Mouse (Mus musculus): ENCODE measurements around the gene Capn9. TPM values are rescaled to one million over a fixed set of nuclear protein-coding genes. Genes with fewer than 3 reads are reported as not detected.

The Capn9 gene
- total and polyA plus RNA-seq, 3 experiments, result 0.10 TPM; not detected in 2

DNA sequence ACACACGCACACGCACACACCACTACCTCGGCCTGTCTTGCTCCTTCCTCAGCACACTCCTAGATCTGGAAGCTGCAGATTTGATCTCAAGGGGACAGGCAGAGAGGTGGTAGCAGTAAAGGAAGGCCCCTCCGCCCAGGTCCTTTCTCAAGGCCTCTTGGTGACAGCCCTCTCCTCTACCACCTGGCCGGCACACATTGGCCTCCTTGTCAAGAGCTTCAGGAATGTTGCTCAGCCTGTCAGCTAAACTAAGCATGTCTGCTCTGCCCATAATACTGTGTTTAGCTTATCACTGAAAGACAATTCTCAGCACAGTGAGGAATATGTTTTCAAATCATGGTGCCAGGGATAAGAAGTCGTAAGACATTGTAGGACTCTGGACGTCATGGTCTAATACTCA is 19.7 kb upstream of the Capn9 start:
- dilution Hi-C loops (cut with MboI; ENCODE audit: extremely low pct_ligation_motif_present, extremely low pct_unique_long_range_greater_than_20kb, low sequenced_read_pairs), result no loop called here
- no peaks in the 10 kb centered on the region for H3K79me2 ChIP-seq (replicated peaks; ENCODE audit: control insufficient read depth, extremely low read depth, insufficient read depth, poor library complexity, severe bottlenecking)
- no peak overlapping the region for H3K27ac ChIP-seq (ENCODE audit: insufficient read depth, low read depth)
- peaks cover 0 to 2% of the 10 kb centered on the region in 2 experiments; a peak in 1 of 4 replicates for H3K4me1 ChIP-seq (ENCODE audit: control insufficient read depth in 1 of 2, insufficient read depth in 2 of 2)
- H3K4me3 ChIP-seq (replicated peaks in 1 of 3; ENCODE audit: low read depth in 2 of 3, low read length in 2 of 3, poor library complexity in 1 of 3), result no peak overlapping the region
- H3K36me3 ChIP-seq (replicated peaks in 1 of 2; ENCODE audit: control insufficient read depth in 1 of 2, insufficient read depth in 1 of 2, low read length in 1 of 2), result peaks cover 13 to 35% of the 10 kb centered on the region in 2 experiments
- no peak for TF ChIP-seq CHD2 (IDR thresholded peaks at IDR 0.05; ENCODE audit: low read length)
- no peak for TF ChIP-seq NELFE (IDR thresholded peaks at IDR 0.05; ENCODE audit: low read depth, low read length)
- no peak for TF ChIP-seq E2F4 (IDR thresholded peaks at IDR 0.05; ENCODE audit: insufficient replicate concordance, low read depth, low read length)
- TF ChIP-seq SMC3 (IDR thresholded peaks at IDR 0.05; ENCODE audit: low read depth, low read length), result no peak
- TF ChIP-seq HCFC1 (IDR thresholded peaks at IDR 0.05; ENCODE audit: low read depth, low read length), result no peak
- TF ChIP-seq ELF1 (IDR thresholded peaks at IDR 0.05; ENCODE audit: low read depth, low read length), result no peak
- TF ChIP-seq ZC3H11A (IDR thresholded peaks at IDR 0.05; ENCODE audit: low read depth, low read length), result no peak
- no peak for TF ChIP-seq IRF4 (IDR thresholded peaks at IDR 0.05; ENCODE audit: low read depth, low read length)
- TF ChIP-seq POLR2A (IDR thresholded peaks at IDR 0.05; ENCODE audit: low read depth, low read length), result no peak
- TF ChIP-seq MAZ (IDR thresholded peaks at IDR 0.05; ENCODE audit: low read depth, low read length), result no peak
- TF ChIP-seq EP300 (IDR thresholded peaks at IDR 0.05; ENCODE audit: low read length), result no peak
- no peak for TF ChIP-seq ZNF384 (IDR thresholded peaks at IDR 0.05; ENCODE audit: low read depth, low read length)
- no peak for TF ChIP-seq MYC (IDR thresholded peaks at IDR 0.05; ENCODE audit: low read depth, low read length)
- in situ Hi-C loops (cut with MboI; ENCODE audit: low pct_ligation_motif_present, low pct_unique_long_range_greater_than_20kb, low sequenced_read_pairs), result no loop called here
- H3K9me3 ChIP-seq (replicated peaks; ENCODE audit: low read length), result no peaks in the 10 kb centered on the region
- H3K9ac ChIP-seq (ENCODE audit: insufficient read depth, low read depth), result no peak overlapping the region
- no peak overlapping the region for H3K4me2 ChIP-seq (ENCODE audit: insufficient read depth, low read depth, poor library complexity, severe bottlenecking)
- no peak for DNase-seq (ENCODE audit: extremely low read depth)
- peaks cover 9% of the 10 kb centered on the region for H3K27me3 ChIP-seq (replicated peaks)

DNA sequence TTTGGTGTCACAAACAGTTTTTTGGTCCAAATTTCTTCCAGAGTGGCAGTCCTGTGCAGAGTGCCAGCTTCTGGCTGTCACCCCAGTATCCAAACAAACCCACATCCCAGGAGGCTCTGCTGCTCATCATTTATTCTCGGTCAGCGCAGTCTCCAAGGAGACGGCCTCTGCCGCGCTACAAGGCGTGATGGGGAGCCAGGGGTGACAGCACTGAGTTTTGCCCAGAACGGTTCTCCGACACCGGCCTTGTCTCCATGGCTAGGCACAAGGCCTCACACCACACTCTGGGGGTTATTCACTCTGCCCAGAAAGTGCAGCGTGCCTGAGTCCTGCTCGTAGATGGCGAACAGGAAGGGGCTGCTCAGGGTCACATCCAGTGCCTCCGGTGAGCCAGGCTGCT is 19.3 kb upstream of the Capn9 start:
- DNase-seq (ENCODE audit: extremely low read depth), result no peak
- Histone ChIP-seq H3K9ac (ENCODE audit: insufficient read depth, low read depth) (no peak overlapping the region), H3K36me3 (replicated peaks in 1 of 2; ENCODE audit: control insufficient read depth in 1 of 2, insufficient read depth in 1 of 2, low read length in 1 of 2) (peaks cover 11 to 30% of the 10 kb centered on the region in 2 experiments), H3K4me2 (ENCODE audit: insufficient read depth, low read depth, poor library complexity, severe bottlenecking) (no peak overlapping the region), H3K79me2 (replicated peaks; ENCODE audit: control insufficient read depth, extremely low read depth, insufficient read depth, poor library complexity, severe bottlenecking) (no peaks in the 10 kb centered on the region), H3K27ac (ENCODE audit: insufficient read depth, low read depth) (no peak overlapping the region), H3K9me3 (replicated peaks; ENCODE audit: low read length) (no peaks in the 10 kb centered on the region), H3K4me3 (replicated peaks in 1 of 3; ENCODE audit: low read depth in 2 of 3, low read length in 2 of 3, poor library complexity in 1 of 3) (no peak overlapping the region), H3K4me1 (ENCODE audit: control insufficient read depth in 1 of 2, insufficient read depth in 2 of 2) (peaks cover 0 to 2% of the 10 kb centered on the region in 2 experiments; a peak in 1 of 4 replicates), H3K27me3 (replicated peaks) (peaks cover 14% of the 10 kb centered on the region)
- in situ Hi-C loops (cut with MboI; ENCODE audit: low pct_ligation_motif_present, low pct_unique_long_range_greater_than_20kb, low sequenced_read_pairs), result no loop called here
- TF ChIP-seq HCFC1 (IDR thresholded peaks at IDR 0.05; ENCODE audit: low read depth, low read length) (no peak), CHD2 (IDR thresholded peaks at IDR 0.05; ENCODE audit: low read length) (no peak), NELFE (IDR thresholded peaks at IDR 0.05; ENCODE audit: low read depth, low read length) (no peak), MYC (IDR thresholded peaks at IDR 0.05; ENCODE audit: low read depth, low read length) (no peak), KAT2A (IDR thresholded peaks at IDR 0.05; ENCODE audit: insufficient replicate concordance, low read length) (no peak), USF1 (IDR thresholded peaks at IDR 0.05; ENCODE audit: low read depth, low read length) (no peak), UBTF (IDR thresholded peaks at IDR 0.05; ENCODE audit: low read depth, low read length) (no peak), SIN3A (IDR thresholded peaks at IDR 0.05; ENCODE audit: low read length) (no peak), EP300 (IDR thresholded peaks at IDR 0.05; ENCODE audit: low read length) (no peak), JUND (conservative IDR thresholded peaks at IDR 0.05; ENCODE audit: low read depth, low read length) (no peak), PAX5 (IDR thresholded peaks at IDR 0.05; ENCODE audit: low read length) (no peak), ELF1 (IDR thresholded peaks at IDR 0.05; ENCODE audit: low read depth, low read length) (no peak)
- dilution Hi-C loops (cut with MboI; ENCODE audit: extremely low pct_ligation_motif_present, extremely low pct_unique_long_range_greater_than_20kb, low sequenced_read_pairs), result no loop called here

Data from CH12.LX (cell line).